Mouse (Mus musculus) erythroblast, embryonic 14.5 days (primary cell): ENCODE data around the gene Dgat2.

Experiments
- GATA1 ChIP-seq: IDR thresholded peaks from 2 replicates; pipeline ENCODE4 v1.6.1; 2012; ENCODE audit warnings: low read length, inconsistent platforms, mixed read lengths
- TAL1 ChIP-seq: IDR thresholded peaks from 3 replicates; pipeline ENCODE4 v1.6.1; 2012; ENCODE audit warnings: low read length, inconsistent platforms, mixed read lengths

GRCm38 (mm10) chr7:99230061-99230747 is 47.7 kb upstream of the Dgat2 start:
- TF ChIP-seq GATA1 (no peak), TAL1 (no peak)
